Mouse (Mus musculus) stomach, embryonic 15.5 days (tissue): Measurements from ENCODE around the gene Zcchc8. TPM values are rescaled to one million over a fixed set of nuclear protein-coding genes. Genes with fewer than 3 reads are reported as not detected.
"Not testable (repeated sequence)": the region's sequence is repeated elsewhere in the genome, so short reads cannot be mapped to it uniquely, and the experiment has no call there.

Experiments
- ATAC-seq: fragments of 200-750 bp; cut with Nextera tagmentation; 2 replicates; pipeline ENCODE4 v1.8.0; 2017; ENCODE audit warnings: low read depth, moderate number of reproducible peaks, moderate TSS enrichment; ENCODE audit not compliant: insufficient read depth, low FRiP score
- H3K27ac ChIP-seq: fragments of 300-500 bp; sonication (generic); 2 replicates; pipeline ENCODE4 v1.5.1; 2015; ENCODE audit warnings: mild to moderate bottlenecking, inconsistent platforms
- H3K27me3 ChIP-seq: fragments of 300-500 bp; sonication (generic); replicated peaks from 2 replicates; pipeline ENCODE4 v1.6.1; 2015; ENCODE audit warnings: inconsistent platforms
- H3K36me3 ChIP-seq: fragments of 300-500 bp; sonication (generic); 2 replicates; pipeline ENCODE4 v1.6.1; 2015; ENCODE audit warnings: inconsistent platforms
- H3K4me1 ChIP-seq: fragments of 300-500 bp; sonication (generic); 2 replicates; pipeline ENCODE4 v1.6.1; 2015; ENCODE audit warnings: inconsistent platforms
- H3K4me2 ChIP-seq: fragments of 300-500 bp; sonication (generic); 2 replicates; pipeline ENCODE4 v1.6.1; 2015; ENCODE audit warnings: mild to moderate bottlenecking, inconsistent platforms
- H3K4me3 ChIP-seq: fragments of 300-500 bp; sonication (generic); replicated peaks from 2 replicates; pipeline ENCODE4 v1.5.1; 2015; ENCODE audit warnings: inconsistent platforms
- H3K9ac ChIP-seq: fragments of 300-500 bp; sonication (generic); 2 replicates; pipeline ENCODE4 v1.6.1; 2015; ENCODE audit warnings: inconsistent platforms
- H3K9me3 ChIP-seq: fragments of 300-500 bp; sonication (generic); 2 replicates; pipeline ENCODE4 v1.6.1; 2016; ENCODE audit warnings: inconsistent platforms
- WGBS: fragments of 180-500 bp; shearing (Covaris S2); methylation state at CpG from one replicate; pipeline ENCODE4 v1.1.7; 2015; 5-methylcytosine and 5-hydroxymethylcytosine counted together
- polyA plus RNA-seq: library from polyadenylated mRNA; unstranded; fragments of >200 nt; fragmentation: Nextera tagmentation; extraction: Ambion mirVana; gene quantifications from 2 replicates; pipeline ENCODE4 v1.2.1, GENCODE M21; 2015

Gene Zcchc8
- polyA plus RNA-seq: 65.8 and 73.7 TPM in 2 replicates

DNA sequence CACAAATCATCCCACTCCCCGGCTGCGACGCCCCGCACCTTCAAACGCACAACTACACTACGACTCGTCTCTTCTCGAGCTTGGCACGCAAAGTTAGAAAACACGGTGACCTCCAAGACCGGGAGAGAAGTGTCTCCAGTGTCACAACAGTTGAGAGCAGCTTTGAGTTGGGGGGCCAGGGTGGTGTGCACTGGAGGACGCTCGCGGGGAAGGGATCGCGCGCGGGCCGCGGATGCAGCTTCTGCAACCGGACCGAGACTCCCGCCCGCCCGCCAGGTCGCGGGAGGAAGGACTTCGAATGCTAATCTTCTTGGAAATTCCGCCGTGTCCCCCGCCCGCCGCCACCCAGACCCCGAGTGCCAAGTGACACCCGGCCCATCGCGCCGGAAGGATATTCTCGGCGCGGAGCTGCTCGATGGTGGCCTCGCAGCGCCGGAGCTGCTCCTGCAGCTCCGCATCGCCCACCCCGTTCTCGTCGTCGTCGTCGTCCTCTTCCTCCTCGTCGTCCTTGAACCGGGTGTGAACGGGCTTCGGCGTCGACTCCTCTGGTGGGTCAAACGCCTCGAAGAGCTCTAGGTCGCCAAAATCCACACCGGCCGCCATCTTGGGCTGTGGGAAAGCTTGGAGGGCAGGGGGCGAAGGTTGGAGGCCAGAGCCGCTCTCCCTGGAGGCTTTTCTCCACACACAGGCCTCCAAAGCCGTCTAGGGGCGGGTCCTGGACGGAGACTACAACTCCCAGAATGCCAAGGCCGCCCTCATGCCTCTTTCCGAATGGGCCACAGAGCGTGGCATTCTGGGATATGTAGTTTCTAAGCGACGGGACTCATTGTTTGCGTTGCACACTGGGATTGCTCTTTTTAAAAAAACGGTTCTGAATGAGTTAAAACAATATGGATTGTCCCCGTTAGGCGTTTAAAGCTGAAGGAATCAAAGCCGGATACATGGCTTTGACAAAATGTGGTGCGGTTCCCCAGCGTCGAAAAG lies at the start of gene Zcchc8:
TSS of gene Zcchc8 (minus strand) at position 773 of the 984 bp plus-strand sequence.
- Histone ChIP-seq H3K4me3 (peak within 1 kb of the TSS; percentile 79), H3K27ac (peak within 1 kb of the TSS; percentile 80), H3K36me3 (peaks cover 7% of the 10 kb centered on the region), H3K9me3 (no peaks in the 10 kb centered on the region), H3K27me3 (no peaks in the 10 kb centered on the region), H3K4me1 (peaks cover 10% of the 10 kb centered on the region), H3K9ac (peak within 1 kb of the TSS; percentile 93), H3K4me2 (peak within 1 kb of the TSS; percentile 69)
- WGBS: under 1% methylated on average over 83 of the region's 83 CpGs
- peak; percentile 100 for ATAC-seq

DNA sequence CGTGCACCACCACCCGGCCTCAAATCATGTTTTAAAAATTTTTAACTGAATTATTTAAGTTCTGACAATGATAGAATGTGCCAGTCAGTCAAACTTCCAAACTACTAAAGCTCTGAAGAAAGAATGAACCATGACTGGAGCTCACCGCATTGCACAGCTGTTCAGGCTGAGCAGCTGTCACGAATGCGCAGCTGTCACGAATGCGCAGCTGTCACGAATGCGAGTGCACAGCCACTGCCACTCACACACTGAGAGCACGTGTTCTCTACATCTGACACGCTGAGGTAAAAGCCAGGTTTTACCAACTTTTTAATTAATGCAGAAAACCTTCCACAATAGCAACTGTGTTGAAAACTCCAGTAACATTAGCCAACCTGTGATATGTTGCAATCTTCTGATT lies 45.6 kb upstream of the Zcchc8 start:
- not testable (repeated sequence) for H3K27me3 ChIP-seq, H3K4me1 ChIP-seq, H3K27ac ChIP-seq, H3K9me3 ChIP-seq, H3K4me3 ChIP-seq, H3K9ac ChIP-seq, H3K4me2 ChIP-seq, ATAC-seq
- H3K36me3 ChIP-seq: peaks cover 28% of the 10 kb centered on the region
- 93% methylated on average over 11 of the region's 11 CpGs for WGBS

DNA sequence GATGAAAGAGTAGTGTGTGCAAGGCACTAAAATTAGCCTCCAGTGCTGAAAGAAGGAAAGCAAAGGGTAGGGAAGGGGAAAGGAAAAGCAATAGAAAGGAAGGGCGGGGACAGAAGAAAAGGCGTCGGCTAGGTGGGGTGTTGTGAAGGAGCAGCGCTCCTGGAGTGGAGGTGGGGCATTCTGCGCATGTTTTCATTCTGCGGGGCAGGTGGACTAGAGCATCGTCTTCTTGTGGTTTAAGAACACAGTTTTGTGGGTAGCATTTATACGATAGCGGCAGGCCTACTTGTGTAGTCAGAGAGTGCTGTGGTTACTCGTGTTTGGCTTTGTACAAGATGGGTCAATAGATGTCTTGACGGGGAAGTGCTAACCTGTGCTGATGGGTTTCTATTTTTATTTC lies 44.6 kb upstream of the Zcchc8 start:
- Histone ChIP-seq H3K9me3 (no peaks in the 10 kb centered on the region), H3K27me3 (no peaks in the 10 kb centered on the region), H3K4me3 (no peak overlapping the region), H3K4me2 (no peak overlapping the region), H3K9ac (no peak overlapping the region), H3K4me1 (no peaks in the 10 kb centered on the region), H3K27ac (no peak overlapping the region), H3K36me3 (peaks cover 24% of the 10 kb centered on the region)
- 86% methylated on average over 11 of the region's 11 CpGs for WGBS
- ATAC-seq: no peak

DNA sequence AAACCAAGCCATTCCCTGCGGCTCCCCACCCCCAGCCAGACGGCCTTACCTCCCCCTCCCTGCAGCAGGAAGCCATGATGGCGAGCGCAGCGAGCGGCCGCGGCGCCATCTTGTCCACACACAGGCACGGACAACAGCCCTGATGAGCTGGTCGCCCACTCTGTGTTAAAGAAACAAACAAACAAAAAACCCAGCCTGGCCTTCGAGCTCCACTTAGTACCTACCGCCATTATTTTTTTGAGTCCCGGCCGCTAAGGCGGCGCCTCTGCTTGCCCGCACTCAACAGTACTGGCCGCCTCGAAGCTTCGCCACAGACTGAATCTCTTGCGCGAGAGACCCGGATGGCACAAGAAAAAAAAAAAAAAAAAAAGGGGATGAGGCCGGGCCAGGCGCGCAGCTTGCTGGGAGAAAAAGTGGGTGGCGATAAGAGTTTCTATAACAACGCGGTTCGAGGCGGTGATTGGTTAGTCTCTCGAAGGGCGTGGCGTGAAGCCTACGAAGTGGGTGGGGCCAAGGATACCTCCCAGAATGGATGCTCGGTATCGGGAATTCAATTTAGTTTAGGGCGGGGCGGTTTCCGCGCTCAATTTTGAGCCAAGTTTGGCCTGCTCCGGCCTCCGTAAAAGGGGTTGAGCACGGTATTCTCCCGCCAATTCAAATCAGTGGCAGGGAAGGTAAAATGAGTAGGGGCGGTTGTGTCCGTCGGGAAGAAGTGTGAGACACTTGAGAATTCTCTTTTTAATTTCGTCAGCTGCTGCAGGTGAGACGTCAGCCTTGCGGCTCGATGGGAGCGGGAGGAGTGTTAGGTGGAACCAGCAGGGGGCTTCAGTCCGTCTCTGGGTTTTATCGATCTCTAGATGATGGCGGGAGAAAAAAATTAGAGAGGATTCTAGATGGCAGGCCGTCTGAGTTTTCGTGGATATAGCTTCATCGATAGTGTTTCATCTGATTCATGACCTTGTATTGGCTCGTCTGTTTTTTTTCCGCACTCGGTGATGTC lies 28.5 kb upstream of the Zcchc8 start, which contains the start of the genes Rsrc2 and Kntc1:
TSS of gene Rsrc2 (minus strand) at position 350 of the 1,000 bp plus-strand sequence.
TSS of gene Kntc1 (plus strand) at position 652 of the 1,000 bp plus-strand sequence.
- Histone ChIP-seq H3K4me1 (peaks cover 20% of the 10 kb centered on the region; the same call in 1 of the 2 replicates), H3K36me3 (peaks cover 6% of the 10 kb centered on the region; the same call in 1 of the 2 replicates), H3K4me3 (peak within 1 kb of the TSS; percentile 74), H3K9ac (peak within 1 kb of the TSS; percentile 71), H3K9me3 (no peaks in the 10 kb centered on the region), H3K4me2 (peak within 1 kb of the TSS; percentile 73), H3K27me3 (no peaks in the 10 kb centered on the region), H3K27ac (peak within 1 kb of the TSS; percentile 99)
- ATAC-seq: peak; percentile 98
- under 1% methylated on average over 63 of the region's 63 CpGs for WGBS

DNA sequence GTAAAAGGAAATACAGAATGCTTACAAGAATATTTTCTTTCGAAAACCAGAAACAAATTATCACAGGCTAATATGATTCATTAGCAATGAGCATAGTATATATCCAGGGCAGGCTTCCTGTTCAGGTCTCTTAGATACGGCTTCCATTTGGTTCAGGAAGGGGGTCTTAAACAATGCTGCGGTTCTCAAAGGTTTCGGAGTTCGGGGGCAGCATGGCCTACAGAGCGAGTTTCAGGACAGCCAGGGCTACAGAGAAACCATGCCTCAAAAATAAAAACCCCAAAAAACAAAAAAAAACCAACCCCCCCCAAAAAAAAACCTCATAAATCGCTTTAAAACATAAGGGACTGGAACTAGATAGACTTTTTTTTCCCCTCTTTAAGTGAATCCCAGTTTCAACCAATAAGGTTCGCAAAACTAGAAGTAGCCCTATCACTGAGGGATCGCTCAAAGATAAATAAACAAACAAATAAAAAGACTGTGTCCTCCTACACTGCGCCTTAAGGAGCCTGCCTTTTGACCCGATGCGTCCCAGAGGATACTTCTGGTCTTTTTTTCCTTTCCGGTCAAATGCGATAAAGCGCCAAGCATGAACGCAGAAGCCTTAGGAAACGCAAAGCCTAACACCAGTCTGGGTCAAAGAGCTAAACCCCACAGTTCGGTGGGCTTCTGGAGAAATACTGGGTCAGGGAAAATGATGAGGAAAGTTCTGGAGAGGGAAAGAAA lies 27.6 kb upstream of the Zcchc8 start:
- peak; percentile 0; the same call in 1 of the 2 replicates for ATAC-seq
- Histone ChIP-seq H3K27ac (peak overlapping the region; percentile 99), H3K4me2 (peak overlapping the region; percentile 65), H3K4me1 (peaks cover 20% of the 10 kb centered on the region; the same call in 1 of the 2 replicates), H3K9ac (peak overlapping the region; percentile 71), H3K36me3 (peaks cover 11% of the 10 kb centered on the region; the same call in 1 of the 2 replicates), H3K9me3 (no peaks in the 10 kb centered on the region), H3K4me3 (peak overlapping the region; percentile 74), H3K27me3 (no peaks in the 10 kb centered on the region)
- WGBS: under 1% methylated on average over 18 of the region's 18 CpGs

DNA sequence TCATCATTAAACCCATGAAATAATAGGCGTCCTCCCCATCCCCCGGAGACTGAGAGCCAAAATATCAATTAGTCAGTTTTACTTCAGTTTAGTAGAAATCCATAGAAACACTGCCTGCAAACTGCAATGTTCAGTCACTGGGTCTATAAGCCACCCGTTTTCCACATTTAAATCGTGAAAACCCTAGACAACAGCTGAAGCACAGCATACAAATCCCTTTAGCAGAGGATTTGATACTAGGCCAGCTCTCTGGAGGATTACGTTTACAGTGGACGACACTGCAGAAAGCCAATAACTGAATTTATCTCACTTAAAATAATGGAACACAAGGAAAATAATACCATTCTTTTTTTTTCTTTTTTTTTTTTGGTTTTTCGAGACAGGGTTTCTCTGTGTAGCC lies 26.7 kb upstream of the Zcchc8 start:
- H3K4me2 ChIP-seq: peak overlapping the region; percentile 65
- WGBS: 16% methylated on average over 7 of the region's 7 CpGs
- H3K36me3 ChIP-seq: peaks cover 17% of the 10 kb centered on the region
- H3K4me3 ChIP-seq: peak overlapping the region; percentile 74
- ATAC-seq: no peak
- peak overlapping the region; percentile 31; the same call in 1 of the 2 replicates for H3K9ac ChIP-seq
- H3K27ac ChIP-seq: no peak overlapping the region
- peaks cover 20% of the 10 kb centered on the region; the same call in 1 of the 2 replicates for H3K4me1 ChIP-seq
- no peaks in the 10 kb centered on the region for H3K27me3 ChIP-seq
- H3K9me3 ChIP-seq: no peaks in the 10 kb centered on the region

DNA sequence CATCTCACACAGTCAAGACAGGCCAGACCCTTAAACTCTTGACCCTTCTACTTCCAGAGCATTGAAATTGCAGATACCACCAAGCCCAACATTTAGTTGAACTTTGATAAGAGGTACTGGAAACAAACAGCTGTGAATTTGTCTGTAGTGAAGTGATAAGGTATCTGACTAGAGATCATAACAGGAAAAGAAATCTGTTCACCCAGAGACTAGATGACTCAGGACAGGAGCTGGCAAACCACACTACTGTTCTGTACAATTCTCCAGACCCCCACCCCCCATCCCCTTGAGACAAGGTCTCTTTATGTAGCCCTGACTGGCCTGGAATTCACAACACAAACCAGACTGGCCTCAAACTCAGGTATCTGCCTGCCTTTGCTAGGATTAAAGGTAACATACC lies 25.4 kb upstream of the Zcchc8 start:
- H3K4me3 ChIP-seq: no peak overlapping the region
- no peak overlapping the region for H3K27ac ChIP-seq
- H3K4me1 ChIP-seq: peaks cover 20% of the 10 kb centered on the region; the same call in 1 of the 2 replicates
- no peak overlapping the region for H3K9ac ChIP-seq
- H3K27me3 ChIP-seq: no peaks in the 10 kb centered on the region
- no peak for ATAC-seq
- H3K36me3 ChIP-seq: peaks cover 20% of the 10 kb centered on the region
- no peaks in the 10 kb centered on the region for H3K9me3 ChIP-seq
- H3K4me2 ChIP-seq: peak overlapping the region; percentile 65

DNA sequence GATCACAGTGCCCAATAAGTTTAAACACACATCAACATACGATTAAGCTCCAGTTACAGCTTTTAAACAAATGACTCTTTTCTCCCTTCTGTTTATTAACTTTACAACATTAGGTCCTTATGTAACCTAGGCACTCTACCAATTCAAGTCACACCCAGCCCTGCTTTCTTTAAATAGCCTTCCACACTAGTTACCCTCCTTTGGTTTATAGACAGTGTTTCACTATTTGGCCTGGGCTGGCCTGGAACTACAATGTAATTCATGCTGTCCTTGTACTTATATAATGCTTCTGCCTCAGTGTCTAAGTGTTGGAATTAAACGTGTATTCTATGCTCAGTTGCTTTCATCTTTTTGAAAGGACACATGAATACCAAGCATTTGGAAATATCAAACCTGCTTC lies 23.5 kb upstream of the Zcchc8 start:
- no peak overlapping the region for H3K4me3 ChIP-seq
- ATAC-seq: no peak
- no peaks in the 10 kb centered on the region for H3K9me3 ChIP-seq
- no peaks in the 10 kb centered on the region for H3K27me3 ChIP-seq
- 68% methylated on average over 2 of the region's 2 CpGs for WGBS
- no peak overlapping the region for H3K4me2 ChIP-seq
- H3K27ac ChIP-seq: no peak overlapping the region
- H3K36me3 ChIP-seq: peaks cover 23% of the 10 kb centered on the region
- H3K4me1 ChIP-seq: peaks cover 12% of the 10 kb centered on the region; the same call in 1 of the 2 replicates
- no peak overlapping the region for H3K9ac ChIP-seq

DNA sequence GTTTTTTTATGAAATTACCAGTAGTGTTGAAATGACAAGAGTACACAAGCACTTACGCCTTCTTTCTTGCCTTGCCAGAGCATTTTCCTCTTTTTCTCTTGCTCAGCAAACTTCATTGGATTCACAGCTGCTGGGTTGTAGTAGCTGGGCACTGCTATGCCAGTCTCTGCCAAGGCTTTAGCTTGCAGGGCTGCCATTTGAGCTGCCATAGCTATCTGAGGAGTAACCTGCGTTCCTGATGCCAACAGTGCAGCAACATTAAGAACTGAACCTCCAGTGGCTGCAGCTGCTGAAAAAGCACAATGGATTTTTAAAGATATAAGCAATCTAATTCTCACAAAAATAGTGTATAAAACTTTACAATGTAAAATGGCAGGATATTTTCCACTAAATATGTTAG lies 10.1 kb upstream of the Zcchc8 start:
- Histone ChIP-seq H3K9ac (no peak overlapping the region), H3K4me2 (no peak overlapping the region), H3K9me3 (no peaks in the 10 kb centered on the region), H3K4me3 (no peak overlapping the region), H3K27me3 (no peaks in the 10 kb centered on the region), H3K4me1 (no peaks in the 10 kb centered on the region), H3K27ac (no peak overlapping the region), H3K36me3 (peaks cover 37% of the 10 kb centered on the region)
- 90% methylated on average over 2 of the region's 2 CpGs for WGBS
- no peak for ATAC-seq

DNA sequence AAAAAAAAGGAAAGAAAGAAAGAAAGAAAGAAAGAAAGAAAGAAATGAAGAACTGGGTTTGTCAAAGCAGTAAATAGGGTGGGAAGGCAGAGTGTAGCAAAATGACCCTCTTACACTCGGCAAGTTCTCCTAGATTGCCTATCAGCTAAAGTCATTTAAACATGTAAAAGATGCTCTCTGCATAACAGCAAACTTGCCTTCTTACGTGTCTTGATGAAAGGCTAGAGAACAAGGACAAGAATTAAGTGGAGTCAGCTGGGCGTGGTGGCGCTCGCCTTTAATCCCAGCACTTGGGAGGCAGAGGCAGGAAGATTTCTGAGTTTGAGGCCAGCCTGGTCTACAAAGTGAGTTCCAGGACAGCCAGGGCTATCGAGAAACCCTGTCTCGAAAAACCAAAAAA lies 2.9 kb upstream of the Zcchc8 start:
- H3K9me3 ChIP-seq, H3K36me3 ChIP-seq, H3K27me3 ChIP-seq, H3K27ac ChIP-seq, H3K4me3 ChIP-seq, ATAC-seq, H3K4me2 ChIP-seq, H3K9ac ChIP-seq, H3K4me1 ChIP-seq: not testable (repeated sequence)
- 86% methylated on average over 7 of the region's 7 CpGs for WGBS

DNA sequence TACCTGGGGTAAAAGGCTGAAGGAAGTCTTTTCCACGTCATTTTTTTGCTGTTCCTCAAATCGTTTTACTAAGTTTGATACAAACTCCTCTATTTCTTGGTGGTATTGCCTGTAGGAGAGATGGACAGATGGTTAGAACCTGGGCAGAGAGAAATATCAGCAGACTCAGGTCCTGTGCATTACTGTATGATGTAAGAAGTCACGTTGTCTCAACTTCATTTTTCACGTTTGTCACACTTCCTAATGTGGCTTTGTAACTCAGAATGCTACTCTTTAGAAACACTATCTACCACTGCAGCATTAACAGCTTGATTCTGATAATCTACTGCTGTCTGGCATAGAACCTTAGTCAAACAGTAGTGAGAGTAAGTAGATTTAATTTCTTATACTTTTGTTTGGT lies 6.3 kb downstream of the Zcchc8 start:
- no peak overlapping the region for H3K27ac ChIP-seq
- H3K9ac ChIP-seq: no peak overlapping the region
- peaks cover 48% of the 10 kb centered on the region for H3K36me3 ChIP-seq
- H3K27me3 ChIP-seq: no peaks in the 10 kb centered on the region
- no peaks in the 10 kb centered on the region for H3K9me3 ChIP-seq
- ATAC-seq: no peak
- H3K4me3 ChIP-seq: no peak overlapping the region
- H3K4me2 ChIP-seq: no peak overlapping the region
- 78% methylated on average over 4 of the region's 4 CpGs for WGBS
- peaks cover 10% of the 10 kb centered on the region for H3K4me1 ChIP-seq
